In the genomic region with DNA sequence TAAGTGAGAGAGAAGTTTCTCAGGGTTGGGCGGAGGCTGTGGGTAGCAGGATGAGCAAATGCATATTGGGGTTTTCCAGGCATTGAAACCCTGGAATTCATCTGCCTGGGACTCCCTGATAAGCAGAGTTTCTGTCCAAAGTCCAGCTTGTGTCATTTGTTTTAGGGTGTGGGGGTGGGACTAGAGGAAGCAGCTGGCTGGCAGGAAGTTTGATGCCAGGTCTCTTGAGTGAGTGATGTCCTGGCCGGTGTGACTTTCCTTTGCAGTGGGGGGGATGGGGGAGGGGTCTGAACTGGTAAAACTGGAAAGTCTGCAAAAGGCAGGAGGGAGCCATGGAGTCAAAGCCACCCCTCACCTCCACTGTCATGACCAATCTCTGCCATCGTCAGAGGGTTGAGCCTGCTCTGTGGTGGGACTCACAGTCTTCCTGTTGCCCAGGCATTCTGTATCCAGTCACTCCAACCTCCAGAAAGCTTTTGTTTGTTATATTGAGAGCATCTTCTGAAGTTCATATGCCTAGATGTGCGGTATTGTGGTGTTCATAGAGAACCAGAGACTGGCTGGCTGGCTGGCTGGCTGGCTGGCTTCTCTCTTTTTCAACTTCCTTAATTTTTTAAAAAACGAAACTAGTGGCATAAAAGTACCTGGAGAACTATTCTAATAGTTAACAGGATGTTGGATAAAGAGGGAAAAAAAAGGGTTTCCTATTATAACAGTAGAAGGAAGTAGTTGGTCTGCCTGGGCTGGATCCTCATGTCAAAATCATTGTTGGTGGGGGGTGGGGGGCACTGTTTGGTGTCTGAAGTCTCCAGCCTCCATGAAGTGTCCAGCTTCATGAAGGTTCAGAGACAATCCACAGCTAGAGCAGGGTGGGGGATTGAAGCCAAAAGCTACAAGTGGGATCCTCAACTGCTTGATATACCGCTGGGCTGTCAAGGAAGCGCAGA, we compare ENCODE assay signal across 8 mouse cellular contexts. TPM values are rescaled to one million over a fixed set of nuclear protein-coding genes. Genes with fewer than 3 reads are reported as not detected.
DNase-seq lines count a peak whose midpoint lies in the region; ATAC-seq and TF ChIP-seq lines count a peak whose summit lies in the region.
"Had no signal": no experiment of that assay in that cellular context is flagged by ENCODE, and none has a peak within 500 bp of the region (broad histone marks: within the 10 kb centered on the region; RNA-seq: fewer than 3 reads in every experiment).

No protein-coding gene starts in this region.

- TF ChIP-seq EP300 in liver, postnatal 0 days (IDR thresholded peaks at IDR 0.05; ENCODE audit: low read depth) = peak; percentile 64

- peak overlapping the region; percentile 49 for H3K4me3 ChIP-seq in E14TG2a.4 (replicated peaks; ENCODE audit: low read length)
- H3K4me3 ChIP-seq in intestine, embryonic 15.5 days (replicated peaks) = peak overlapping the region; percentile 15
- H3K4me3 ChIP-seq in liver, postnatal 0 days (ENCODE audit: low read depth, low read length) = peak overlapping the region; percentile 21
- H3K4me3 ChIP-seq in midbrain, embryonic 10.5 days = no peak overlapping the region

- H3K9ac ChIP-seq in intestine, embryonic 15.5 days = no peak overlapping the region
- H3K9ac ChIP-seq in liver, postnatal 0 days (replicated peaks) = peak overlapping the region; percentile 52

- TF ChIP-seq CTCF in E14TG2a.4 (conservative IDR thresholded peaks at IDR 0.05; ENCODE audit: low read length) = no peak
- no peak for TF ChIP-seq CTCF in liver, postnatal 0 days (IDR thresholded peaks at IDR 0.05; ENCODE audit: low read depth)

- H3K4me1 ChIP-seq in E14TG2a.4 (replicated peaks; ENCODE audit: low read depth, low read length) = peaks cover 65% of the 10 kb centered on the region
- H3K4me1 ChIP-seq in intestine, embryonic 15.5 days (replicated peaks) = peaks cover 19% of the 10 kb centered on the region
- H3K4me1 ChIP-seq in liver, postnatal 0 days (ENCODE audit: insufficient read depth) = peaks cover 24% of the 10 kb centered on the region
- peaks cover 22% of the 10 kb centered on the region for H3K4me1 ChIP-seq in midbrain, embryonic 10.5 days

- no peaks in the 10 kb centered on the region for H3K27me3 ChIP-seq in E14TG2a.4 (ENCODE audit: insufficient read depth, low read length)
- no peaks in the 10 kb centered on the region for H3K27me3 ChIP-seq in intestine, embryonic 15.5 days (replicated peaks)
- no peaks in the 10 kb centered on the region for H3K27me3 ChIP-seq in liver, postnatal 0 days (ENCODE audit: insufficient read depth, low read length)
- H3K27me3 ChIP-seq in midbrain, embryonic 10.5 days (ENCODE audit: low read depth, poor library complexity, severe bottlenecking) = peaks cover 49% of the 10 kb centered on the region

- H3K36me3 ChIP-seq in E14TG2a.4 (ENCODE audit: insufficient read depth, low read length) = peaks cover 23% of the 10 kb centered on the region
- no peaks in the 10 kb centered on the region for H3K36me3 ChIP-seq in intestine, embryonic 15.5 days
- no peaks in the 10 kb centered on the region for H3K36me3 ChIP-seq in liver, postnatal 0 days (replicated peaks; ENCODE audit: insufficient read depth, low read length)
- no peaks in the 10 kb centered on the region for H3K36me3 ChIP-seq in midbrain, embryonic 10.5 days

- peak; percentile 68 for ATAC-seq in intestine, embryonic 15.5 days
- peak; percentile 43 for ATAC-seq in liver, postnatal 0 days

- H3K4me2 ChIP-seq in intestine, embryonic 15.5 days (replicated peaks) = peak overlapping the region; percentile 69
- H3K4me2 ChIP-seq in liver, postnatal 0 days (ENCODE audit: low read depth, low read length) = peak overlapping the region; percentile 64

- WGBS in intestine, embryonic 15.5 days = 31% methylated on average over 7 of the region's 7 CpGs
- WGBS in liver, postnatal 0 days (ENCODE audit: insufficient replicate concordance) = 18% methylated on average over 7 of the region's 7 CpGs
- WGBS in midbrain, embryonic 10.5 days = 60% methylated on average over 7 of the region's 7 CpGs

- H3K9me3 ChIP-seq in E14TG2a.4 (ENCODE audit: low read length) = peaks cover 28% of the 10 kb centered on the region
- no peaks in the 10 kb centered on the region for H3K9me3 ChIP-seq in intestine, embryonic 15.5 days
- no peaks in the 10 kb centered on the region for H3K9me3 ChIP-seq in liver, postnatal 0 days (ENCODE audit: low read length)
- peaks cover 7% of the 10 kb centered on the region; the same call in 1 of the 2 replicates for H3K9me3 ChIP-seq in midbrain, embryonic 10.5 days (replicated peaks)

- DNase-seq in 416B (ENCODE audit: low read depth) = peak; percentile 71
- DNase-seq in liver, postnatal 0 days = peak; percentile 55
- no peak for DNase-seq in midbrain, embryonic 10.5 days (ENCODE audit: low spot score)
- DNase-seq in spleen, postnatal 36 days (ENCODE audit: low spot score in 2 of 2) = no peak
- DNase-seq in testis, postnatal 14 days (ENCODE audit: low spot score) = no peak
- DNase-seq: cerebellum, adult 11 months had no signal

- peak overlapping the region; percentile 86 for H3K27ac ChIP-seq in intestine, embryonic 15.5 days
- H3K27ac ChIP-seq in liver, postnatal 0 days (ENCODE audit: low read depth) = peak overlapping the region; percentile 78
- no peak overlapping the region for H3K27ac ChIP-seq in midbrain, embryonic 10.5 days (replicated peaks)

RNA-seq across cellular contexts. Expression of a gene that starts 4.4 kb away (rescaled TPM):
- polyA plus RNA-seq in intestine, embryonic 15.5 days (2015; fragmentation: Nextera tagmentation; extraction: Ambion mirVana) = 88.1 and 100 TPM in 2 replicates
- polyA plus RNA-seq in liver, postnatal 0 days (2015; fragmentation: Nextera tagmentation; extraction: Ambion mirVana) = 57.9 and 61.7 TPM in 2 replicates
- polyA plus RNA-seq in midbrain, embryonic 10.5 days (2016; fragmentation: Nextera tagmentation; extraction: Ambion mirVana) = 14.0 TPM in 2 replicates

RNA-seq across cellular contexts. Expression of a gene that starts 23.1 kb away (rescaled TPM):
- 3.3 and 3.8 TPM in 2 replicates for polyA plus RNA-seq in intestine, embryonic 15.5 days (2015; fragmentation: Nextera tagmentation; extraction: Ambion mirVana)
- polyA plus RNA-seq in liver, postnatal 0 days (2015; fragmentation: Nextera tagmentation; extraction: Ambion mirVana) = 36.5 and 37.8 TPM in 2 replicates
- 8.4 and 9.6 TPM in 2 replicates for polyA plus RNA-seq in midbrain, embryonic 10.5 days (2016; fragmentation: Nextera tagmentation; extraction: Ambion mirVana)

RNA-seq across cellular contexts. Expression of a gene that starts 30.6 kb away (rescaled TPM):
- 62.1 and 62.5 TPM in 2 replicates for polyA plus RNA-seq in intestine, embryonic 15.5 days (2015; fragmentation: Nextera tagmentation; extraction: Ambion mirVana)
- 22.6 and 25.4 TPM in 2 replicates for polyA plus RNA-seq in liver, postnatal 0 days (2015; fragmentation: Nextera tagmentation; extraction: Ambion mirVana)
- polyA plus RNA-seq in midbrain, embryonic 10.5 days (2016; fragmentation: Nextera tagmentation; extraction: Ambion mirVana) = 138 and 161 TPM in 2 replicates

RNA-seq across cellular contexts. Expression of a gene that starts 53.0 kb away (rescaled TPM):
- 2.2 and 2.4 TPM in 2 replicates for polyA plus RNA-seq in intestine, embryonic 15.5 days (2015; fragmentation: Nextera tagmentation; extraction: Ambion mirVana)
- polyA plus RNA-seq in liver, postnatal 0 days (2015; fragmentation: Nextera tagmentation; extraction: Ambion mirVana) = 5.6 and 7.0 TPM in 2 replicates
- 0.69 and 0.87 TPM in 2 replicates for polyA plus RNA-seq in midbrain, embryonic 10.5 days (2016; fragmentation: Nextera tagmentation; extraction: Ambion mirVana)

Comparison
In these comparisons a context has a peak if more than half of its experiments do, and no peak if none do; other contexts are left out.
1. DNase-seq: peak in 416B (single experiment) and liver, postnatal 0 days (single experiment); none in midbrain, embryonic 10.5 days (single experiment), spleen, postnatal 36 days (0 of 2) and testis, postnatal 14 days (single experiment).